Mouse (Mus musculus) bone marrow, adult 2 months (tissue): ENCODE results near the gene Olfr1555-ps1.

Experiments
- CTCF ChIP-seq: fragments of 200-500 bp; IDR thresholded peaks from 2 replicates; pipeline ENCODE4 v1.5.1; 2011; ENCODE audit warnings: low read length, control low read depth; ENCODE audit not compliant: control insufficient read depth, insufficient read depth
- POLR2A ChIP-seq: fragments of 200-500 bp; IDR thresholded peaks from 2 replicates; pipeline ENCODE4 v1.6.1; 2011; ENCODE audit warnings: low read depth, mild to moderate bottlenecking, control low read depth, low read length, borderline replicate concordance; ENCODE audit not compliant: control insufficient read depth

DNA sequence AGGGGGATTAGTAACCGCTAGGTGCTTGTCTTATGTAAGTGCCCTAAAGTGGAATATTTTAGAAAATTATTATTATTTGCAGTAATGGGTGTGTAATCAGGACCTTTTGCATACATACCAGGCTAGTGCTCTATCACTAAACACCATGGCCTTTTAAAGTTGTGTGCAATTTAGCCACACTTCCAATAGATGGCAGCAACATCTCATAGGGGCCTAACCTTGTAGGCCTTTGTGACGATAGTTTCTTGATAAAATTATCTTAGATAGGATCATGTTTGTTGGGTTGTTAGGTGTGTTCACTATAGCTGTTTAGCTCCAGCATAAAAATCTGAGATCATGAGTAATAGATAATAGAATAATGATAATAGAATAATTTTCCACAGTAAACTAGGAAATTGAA lies 35.6 kb downstream of the Olfr1555-ps1 start:
- TF ChIP-seq POLR2A (no peak), CTCF (no peak)
